Mouse (Mus musculus) spleen, adult 2 months (tissue): ENCODE data around the gene Grik3.

Source experiments
- CTCF ChIP-seq: fragments of 200-500 bp; IDR thresholded peaks from 2 replicates; pipeline ENCODE4 v1.5.1; 2011; ENCODE audit warnings: mild to moderate bottlenecking, inconsistent platforms; ENCODE audit not compliant: insufficient read depth, insufficient read length, insufficient replicate concordance; ENCODE audit errors: extremely low read depth
- POLR2A ChIP-seq: fragments of 200-500 bp; IDR thresholded peaks from 2 replicates; pipeline ENCODE4 v1.6.1; 2011; ENCODE audit warnings: low read depth, low read length, inconsistent platforms

GRCm38 (mm10) chr4:125491505-125492121 lies 1.1 kb downstream of the Grik3 start:
- no peak for TF ChIP-seq CTCF
- no peak for TF ChIP-seq POLR2A
